Mouse (Mus musculus): ENCODE data around the gene Stxbp4.
A peak's percentile ranks its signal among the peaks of the same experiment; 100 is the strongest.

Stxbp4 gene

DNA sequence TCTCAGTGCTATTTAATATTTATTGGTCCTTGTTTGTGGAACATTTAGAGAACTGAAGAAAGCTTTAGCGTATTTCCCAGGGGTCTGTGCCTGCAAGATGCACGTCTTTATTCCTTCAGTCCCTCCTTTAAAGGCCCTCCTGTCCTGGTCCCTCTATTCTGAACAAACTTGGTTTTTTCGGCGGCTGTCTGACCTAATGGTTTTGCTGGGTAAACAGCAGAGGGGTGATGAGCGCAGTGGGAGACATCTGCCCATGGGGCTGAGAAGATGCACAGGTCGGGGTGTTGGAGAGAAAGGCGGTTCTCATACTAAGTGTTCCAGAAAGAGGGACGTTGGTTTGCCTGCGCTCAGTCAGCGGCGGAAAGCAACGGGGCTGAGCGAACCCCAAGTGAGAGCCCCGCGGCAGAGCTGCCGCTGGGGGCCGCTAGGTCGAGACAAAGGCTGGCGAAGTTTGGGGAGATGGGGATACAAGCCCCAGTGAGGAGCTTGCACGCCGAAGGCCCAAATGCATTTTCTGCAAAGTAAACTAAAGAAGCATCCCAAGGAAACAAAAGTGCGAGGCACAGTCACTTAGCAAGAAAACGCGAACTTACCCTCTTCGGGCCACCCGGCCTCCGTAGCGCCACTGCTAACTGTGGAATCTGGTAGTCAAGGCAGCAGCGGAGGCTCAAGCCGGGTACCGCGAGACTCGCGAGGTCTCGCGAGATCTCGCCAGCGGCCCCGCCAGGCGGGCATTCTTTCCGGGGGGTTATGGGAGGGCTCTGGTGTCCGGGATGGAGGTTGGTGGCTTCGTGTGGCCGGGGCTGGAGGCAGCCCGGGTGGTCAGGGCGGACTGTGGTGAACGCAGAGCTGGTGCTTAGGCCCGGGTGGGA, at the start of gene Stxbp4, which contains the start of gene Cox11:
TSS of gene Stxbp4 (minus strand) at position 645 of the 872 bp plus-strand sequence.
TSS of gene Cox11 (plus strand) at position 734 of the 872 bp plus-strand sequence.
- DNase-seq, result peak; percentile 92

DNA sequence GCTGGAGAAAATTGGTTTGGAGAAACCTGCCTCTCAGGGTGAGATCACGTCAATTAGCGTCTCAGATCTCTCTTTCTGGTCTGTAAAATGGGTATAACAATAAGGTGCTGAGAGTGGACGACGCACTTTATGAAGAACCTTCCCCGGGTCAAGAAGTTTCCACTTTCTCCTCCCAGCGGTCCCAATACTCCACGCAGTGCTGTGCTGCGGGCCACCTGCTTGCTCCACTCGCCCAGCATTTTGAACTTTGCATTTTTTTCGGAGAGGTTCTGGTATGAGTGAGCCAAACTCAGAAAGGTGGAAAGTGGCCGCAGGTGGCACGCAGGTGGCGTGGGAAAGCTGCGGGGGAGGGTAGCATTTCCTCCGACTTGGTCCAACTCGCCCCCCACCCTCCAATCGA, 49.2 kb upstream of the Stxbp4 start:
- no peak for DNase-seq

DNA sequence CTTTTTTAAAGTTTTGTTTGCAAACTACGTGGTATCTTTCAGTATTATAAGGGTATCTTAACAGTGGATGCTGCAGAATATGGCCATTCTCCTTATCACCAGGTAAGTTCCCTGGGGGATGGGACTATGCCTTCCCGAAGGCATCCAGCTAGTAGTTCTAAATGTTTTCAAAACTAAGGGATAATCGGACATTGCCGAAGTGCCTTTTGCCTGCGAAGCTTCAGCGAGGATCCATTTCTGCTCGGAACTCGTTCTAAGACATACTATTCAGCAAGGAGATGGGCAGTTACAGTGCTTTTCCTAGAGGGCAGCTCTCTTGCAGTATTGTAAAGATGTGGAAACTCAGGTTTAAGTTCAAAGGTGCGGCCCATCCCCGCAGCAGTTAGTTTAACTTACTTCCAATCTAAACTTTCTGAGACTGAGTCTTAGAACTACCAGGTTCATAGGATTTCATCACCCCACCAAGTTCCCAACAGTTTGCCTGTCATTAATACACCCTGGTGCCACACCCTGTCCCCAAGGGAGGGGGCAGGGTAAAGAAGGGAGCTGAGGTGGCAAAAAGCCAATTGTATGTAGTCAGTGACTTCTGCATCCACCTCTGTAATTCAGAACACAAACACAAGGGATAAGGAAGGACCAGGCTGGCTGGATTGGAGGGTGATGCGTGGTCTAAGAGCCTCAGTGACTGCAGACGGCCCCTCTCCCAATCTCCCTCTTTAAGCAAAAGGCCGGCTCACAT, 48.6 kb upstream of the Stxbp4 start:
- no peak for DNase-seq

DNA sequence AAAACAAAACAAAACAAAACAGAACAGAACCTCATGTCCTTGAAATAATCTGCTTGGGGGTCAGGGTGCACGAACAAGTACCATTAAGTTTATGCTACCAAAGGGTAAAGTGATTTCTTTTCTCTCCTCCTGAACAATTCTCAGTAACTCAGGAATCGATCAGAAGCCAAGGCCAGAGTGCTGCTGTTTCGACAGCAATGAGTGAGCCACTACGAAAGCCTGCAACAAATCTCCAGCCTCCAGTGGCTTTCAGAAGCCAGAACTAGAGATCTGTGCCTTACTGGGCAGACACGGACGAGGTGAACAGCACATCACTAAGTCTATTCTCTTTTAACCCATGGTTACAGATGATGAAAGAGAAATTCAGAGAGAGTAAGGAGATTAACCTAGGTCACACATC, 47.3 kb upstream of the Stxbp4 start:
- no peak for DNase-seq

DNA sequence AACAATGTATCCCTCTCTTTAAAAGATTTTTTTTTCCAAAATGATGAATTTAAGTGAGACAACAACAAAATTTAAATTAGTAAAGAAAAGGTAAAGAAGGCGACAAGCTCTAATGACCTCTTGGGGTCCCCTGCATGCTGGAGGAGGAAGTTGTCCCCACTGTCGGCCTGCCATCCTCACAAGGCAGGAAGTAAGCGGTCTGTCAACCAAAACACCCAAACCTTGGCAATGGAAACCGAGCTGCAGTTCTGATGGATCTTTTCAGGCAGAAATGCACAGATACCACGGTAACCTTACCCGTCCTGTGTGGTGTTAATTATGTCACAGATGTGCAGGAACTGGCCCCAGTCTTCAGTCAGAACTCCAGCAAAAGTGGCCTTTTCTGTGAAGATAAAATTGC, 46.9 kb upstream of the Stxbp4 start:
- DNase-seq, result no peak

DNA sequence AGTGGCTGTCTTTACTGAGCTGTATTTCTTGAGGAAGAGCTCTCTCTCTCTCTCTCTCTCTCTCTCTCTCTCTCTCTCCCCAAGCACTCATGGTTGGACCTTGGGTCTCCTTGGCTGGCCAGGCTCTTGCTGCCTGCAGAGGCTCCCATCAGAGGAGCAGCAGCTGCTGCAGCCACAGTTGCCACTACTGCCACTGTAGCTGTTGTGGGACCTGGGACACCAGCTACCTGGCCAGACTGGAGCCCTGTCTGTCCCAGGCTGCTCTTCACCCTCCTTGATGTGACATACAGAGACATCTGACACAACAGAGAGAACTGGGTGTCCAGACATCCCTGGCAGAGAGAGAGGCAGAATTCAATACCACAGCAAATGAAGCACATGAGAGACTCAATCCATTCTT, 43.3 kb upstream of the Stxbp4 start:
- DNase-seq, result no peak

DNA sequence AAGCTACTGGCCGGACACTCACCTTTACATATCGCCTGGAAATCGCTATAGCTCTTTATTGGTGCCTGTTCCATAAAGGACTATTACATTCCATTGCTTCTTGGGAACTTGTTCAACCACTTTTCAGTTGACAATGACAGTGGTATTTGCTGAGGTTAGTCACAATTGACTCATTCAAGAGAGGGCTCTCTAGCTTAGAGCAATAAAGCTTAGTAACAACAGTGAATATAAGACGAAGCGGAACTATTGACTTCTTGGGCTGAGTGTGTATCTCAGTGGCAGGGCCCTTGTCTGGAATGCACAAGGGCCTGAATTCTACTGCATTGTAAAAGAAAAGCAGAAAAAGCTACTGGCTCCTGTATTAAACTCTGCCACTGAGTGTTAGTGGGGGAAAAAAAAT, 40.7 kb upstream of the Stxbp4 start:
- DNase-seq, result no peak

DNA sequence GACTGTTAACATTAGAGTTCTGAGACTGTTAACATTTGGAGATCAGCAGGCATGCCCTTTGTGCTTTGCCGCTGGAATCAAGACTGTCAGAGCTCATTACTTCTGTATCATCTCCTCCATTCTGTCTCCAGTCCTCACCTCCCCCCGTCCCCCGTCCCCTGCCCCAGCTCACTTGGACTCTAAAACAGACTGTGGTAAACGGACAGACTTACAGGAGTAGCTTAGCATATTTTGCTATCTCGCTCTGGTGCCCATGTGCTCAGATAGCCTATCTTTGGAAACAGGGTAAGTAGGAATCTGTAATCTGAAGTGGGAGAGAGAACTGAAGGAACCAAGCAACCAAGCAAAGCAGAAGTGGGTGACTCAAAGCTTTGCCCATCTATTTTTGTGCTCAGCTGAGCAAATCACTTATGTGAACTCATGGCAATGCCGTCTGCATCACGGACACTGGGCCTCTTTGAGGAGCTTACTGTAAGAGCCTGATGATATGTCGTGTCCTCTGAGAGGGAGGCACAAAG, 39.9 kb upstream of the Stxbp4 start:
- DNase-seq, result no peak

DNA sequence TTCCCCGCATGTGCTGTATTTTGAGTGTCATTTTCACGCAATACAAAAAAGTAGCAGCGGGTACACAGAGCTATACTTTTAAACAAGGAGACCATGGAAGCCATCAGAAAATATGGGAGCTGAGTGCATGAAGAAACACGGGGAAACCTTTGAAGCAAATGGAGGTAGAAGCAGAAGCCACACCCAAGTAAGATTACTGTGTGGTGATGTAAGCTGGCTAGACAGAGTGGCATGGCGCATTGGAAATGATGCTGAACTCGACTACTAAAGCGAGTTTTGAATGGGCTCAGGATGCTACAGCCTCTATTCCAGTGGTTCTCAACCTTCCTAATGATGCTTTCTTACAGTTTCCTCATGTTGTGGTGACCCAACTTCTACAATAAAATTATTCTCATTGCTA, 39.1 kb upstream of the Stxbp4 start:
- DNase-seq, result no peak

DNA sequence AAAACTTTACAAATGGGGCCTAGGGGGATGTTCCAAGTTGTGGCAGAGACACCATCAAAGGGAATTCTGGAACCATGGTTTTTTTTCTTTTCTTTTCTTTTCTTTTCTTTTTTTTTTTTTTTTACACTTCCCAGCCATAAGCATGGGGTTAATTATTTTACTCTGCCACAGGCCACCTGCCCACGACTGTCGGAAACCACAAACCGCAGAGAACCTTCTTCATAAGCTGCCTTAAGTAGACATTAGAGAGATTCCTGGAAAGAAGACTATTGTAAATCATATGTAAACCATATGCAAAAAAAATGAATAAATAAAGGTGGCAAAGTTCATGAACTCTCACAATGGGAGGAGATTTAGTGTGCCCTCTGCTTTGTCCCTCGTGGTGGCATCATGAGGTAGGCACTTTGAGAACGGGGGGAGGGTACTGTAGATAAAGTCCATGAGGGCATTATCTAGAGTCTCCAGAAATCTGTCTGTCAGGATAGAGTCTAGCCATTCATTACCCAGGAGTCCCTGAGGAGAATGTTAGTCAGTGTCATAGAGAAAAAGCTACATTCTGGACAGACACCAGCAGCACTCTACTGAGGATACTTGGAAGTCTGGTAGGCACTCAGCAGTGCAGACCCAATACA, 37.7 kb upstream of the Stxbp4 start:
- no peak for DNase-seq

DNA sequence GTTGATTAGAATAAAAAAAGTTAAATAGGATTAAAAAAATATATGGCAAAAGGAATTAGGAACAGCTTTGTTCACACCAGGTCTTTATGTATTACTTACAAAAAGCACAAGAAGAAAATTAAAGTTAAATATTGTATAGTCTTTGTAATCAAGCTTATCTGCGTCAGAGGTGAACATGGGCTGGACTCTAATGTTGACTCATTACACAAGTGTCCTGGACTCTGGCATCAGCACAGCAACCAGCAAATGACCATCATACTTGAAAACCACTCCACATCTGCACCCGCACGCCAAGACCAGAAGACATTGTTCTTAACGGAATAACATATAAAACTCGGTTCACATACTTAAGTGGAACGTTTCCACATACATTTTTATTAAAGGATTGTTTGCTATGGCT, 29.4 kb upstream of the Stxbp4 start:
- DNase-seq, result no peak

DNA sequence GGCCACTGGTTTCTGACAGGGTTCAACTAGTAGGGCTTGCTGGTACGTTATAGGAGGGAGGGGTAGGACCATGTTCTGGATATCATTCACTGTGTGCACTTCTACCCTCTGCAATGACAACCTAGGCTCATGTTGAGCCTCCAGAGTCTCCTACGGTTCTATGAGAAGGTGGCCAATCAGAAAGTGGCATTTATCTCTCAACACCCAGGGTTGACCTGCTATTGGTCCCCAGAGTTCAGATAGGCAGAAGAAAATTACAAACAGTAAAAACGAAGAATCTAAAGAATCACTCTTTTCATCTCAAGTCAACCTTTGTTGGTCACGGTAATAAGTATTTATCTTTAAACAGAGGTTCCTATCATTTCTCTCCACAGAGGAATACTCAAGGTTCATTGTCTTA, 29.0 kb upstream of the Stxbp4 start:
- DNase-seq, result no peak

DNA sequence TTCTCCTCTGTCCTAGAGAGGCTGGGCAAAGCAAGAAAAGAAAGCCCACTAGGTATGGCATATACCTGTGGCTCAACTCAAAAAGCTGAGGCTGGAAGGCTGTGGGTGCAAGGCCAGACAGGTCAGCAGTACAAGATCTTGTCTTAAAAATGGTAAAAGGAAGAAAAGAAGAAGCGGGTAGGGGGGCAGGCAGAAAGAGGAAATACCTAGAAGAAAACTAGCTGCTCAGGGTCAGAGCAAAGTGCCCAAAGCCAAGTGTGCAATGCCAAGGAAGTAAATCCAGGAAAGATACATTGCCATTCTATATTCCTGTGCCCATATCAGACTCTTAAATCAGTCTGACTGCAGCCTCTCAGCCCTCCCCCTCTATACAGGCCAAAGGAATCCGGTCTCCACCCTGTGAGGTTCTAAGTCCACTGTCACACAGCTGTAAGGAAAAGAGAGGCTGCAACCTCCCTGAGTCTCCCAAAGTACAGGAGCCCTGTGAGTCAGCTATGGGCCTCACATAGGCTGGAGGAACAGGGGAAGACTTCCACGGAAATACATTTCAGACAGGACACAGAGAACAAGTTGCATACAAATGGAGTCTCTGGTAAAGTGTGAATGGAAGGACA, 28.4 kb upstream of the Stxbp4 start:
- no peak for DNase-seq

DNA sequence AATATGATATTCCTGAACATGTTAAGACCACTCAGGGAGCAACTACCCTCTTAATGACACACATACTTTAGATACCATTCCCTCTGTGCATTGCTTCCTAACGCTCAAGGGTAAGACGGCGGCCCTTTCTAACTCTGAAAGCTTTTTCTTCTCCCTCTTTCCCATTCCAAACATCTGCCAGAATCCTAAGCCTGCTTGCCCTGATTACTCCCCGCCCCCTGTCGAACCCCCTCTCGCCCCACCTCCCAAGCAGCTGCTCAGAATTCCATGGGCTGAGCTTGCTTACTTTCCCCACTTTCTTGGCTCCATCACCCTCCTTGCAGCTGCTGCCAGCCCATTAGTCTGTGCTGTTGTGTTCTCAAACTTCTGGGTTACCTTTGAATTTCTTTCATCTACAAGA, 27.3 kb upstream of the Stxbp4 start:
- peak; percentile 28 for DNase-seq

DNA sequence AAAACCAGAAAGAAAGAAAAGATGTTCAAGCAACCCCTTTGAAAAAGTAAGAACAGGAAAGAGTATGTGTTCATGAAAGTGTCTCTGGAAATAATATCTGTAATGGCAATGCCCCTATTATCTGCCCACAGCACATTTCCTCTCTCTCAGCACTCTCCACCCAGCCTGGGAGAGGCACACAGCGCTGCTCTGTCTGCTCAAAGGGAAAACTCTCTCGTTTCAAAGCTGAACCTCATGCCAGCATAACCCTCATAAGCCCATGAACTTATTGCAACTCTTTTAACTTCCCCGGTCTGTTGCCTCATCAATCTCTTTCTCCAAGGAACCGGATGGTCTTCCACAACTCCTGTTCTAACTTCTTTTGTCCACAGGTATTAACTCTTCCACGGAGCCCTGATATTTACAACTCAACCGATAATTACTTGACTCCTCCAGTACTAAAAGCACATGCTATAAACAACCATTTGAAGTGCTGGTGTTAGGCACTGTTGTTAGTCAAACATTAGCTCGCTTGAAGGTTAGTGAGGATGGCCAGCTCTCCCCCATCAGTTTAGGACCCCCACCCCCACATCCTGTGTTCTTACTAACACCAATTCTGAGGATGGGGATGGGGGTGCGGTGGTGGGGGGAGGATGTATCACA, 26.6 kb upstream of the Stxbp4 start:
- no peak for DNase-seq

DNA sequence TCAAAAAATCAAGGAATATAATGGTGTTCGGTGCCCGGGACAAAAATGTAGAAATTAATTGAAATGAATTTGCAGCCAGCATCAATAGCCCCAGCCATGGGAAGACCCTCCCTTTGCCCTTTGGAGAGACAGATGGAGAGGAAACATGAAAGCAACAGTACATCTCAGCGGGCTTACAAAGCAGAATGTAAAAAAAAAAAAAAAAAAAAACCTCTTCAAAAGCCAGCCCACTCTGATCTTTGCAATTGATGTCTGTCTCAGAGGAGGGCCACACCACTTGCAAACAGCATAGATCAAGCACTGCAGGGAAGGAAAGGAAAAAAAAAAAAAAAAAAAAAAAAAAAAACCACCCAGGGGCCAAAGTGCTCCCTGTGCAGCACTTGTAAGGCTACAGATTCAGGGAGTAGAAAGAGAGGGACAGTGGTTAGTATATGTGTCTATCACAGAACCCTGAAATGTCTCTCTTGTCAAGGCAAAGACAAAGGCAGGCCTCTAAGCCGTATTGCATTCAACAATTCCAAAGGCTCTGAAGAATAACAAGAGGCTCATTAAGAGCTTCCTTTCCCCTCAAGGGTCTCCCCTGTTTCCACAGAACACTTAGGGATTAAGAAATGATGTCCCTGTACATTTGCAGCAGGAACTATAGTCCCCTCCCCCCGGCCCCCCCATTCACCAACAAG, 25.9 kb upstream of the Stxbp4 start:
- DNase-seq, result no peak

DNA sequence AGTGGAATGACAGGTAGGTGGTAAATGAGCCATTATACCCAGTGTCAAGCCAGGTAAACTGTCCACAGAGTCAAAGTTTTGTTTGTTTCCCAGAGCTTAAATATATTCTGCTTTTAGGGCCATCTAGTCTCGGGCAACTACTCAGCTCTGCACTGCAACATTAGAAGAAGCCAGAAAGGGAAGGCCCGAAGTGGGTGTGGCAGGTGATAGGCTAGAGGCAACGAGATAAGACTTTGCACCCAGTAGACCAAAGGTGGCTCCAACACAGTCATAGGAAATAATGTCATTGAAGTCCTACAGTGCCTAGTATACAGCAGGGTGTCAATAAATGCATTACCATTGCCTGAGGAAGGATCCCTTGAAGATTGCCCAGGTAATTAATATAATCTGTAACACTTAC, 25.2 kb upstream of the Stxbp4 start:
- DNase-seq, result no peak

DNA sequence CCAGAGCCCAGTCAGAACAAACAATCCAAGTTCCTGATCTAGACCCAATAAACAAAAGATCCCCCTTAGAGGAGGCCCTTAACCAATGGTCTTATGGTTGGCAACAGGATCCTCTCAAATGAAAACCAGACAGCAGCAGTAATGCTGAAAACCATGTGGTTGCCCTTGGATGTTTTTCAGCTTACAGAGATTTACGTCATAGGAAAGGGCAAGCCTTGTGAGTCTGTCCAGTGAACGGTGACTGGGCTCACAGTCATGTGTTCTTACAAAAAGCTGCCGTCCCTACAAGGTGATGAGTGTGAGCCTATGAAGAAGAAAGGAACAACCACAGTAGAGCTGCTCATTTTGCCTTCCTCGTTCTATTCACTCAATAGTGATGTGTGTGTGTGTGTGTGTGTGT, 22.8 kb upstream of the Stxbp4 start:
- DNase-seq, result no peak

DNA sequence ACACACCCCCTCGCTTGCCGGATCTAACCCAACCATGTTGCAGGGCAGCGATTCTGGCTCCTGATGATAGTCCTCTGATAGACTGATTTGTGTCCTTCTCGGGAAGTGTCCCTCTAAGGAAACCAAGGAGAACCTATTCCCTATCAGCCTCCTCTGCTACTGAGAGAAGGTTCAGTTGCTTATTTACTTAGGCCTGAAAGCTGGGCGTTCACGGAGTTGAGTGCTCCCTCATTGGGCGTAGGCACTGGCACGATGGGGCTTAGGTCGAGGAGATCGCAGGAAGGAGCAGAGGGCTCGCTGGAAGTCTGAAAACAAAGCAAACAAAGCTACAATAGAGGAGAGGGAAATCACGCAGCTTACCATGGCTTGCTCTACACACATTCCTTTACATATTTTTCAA, 19.6 kb upstream of the Stxbp4 start:
- DNase-seq, result no peak

DNA sequence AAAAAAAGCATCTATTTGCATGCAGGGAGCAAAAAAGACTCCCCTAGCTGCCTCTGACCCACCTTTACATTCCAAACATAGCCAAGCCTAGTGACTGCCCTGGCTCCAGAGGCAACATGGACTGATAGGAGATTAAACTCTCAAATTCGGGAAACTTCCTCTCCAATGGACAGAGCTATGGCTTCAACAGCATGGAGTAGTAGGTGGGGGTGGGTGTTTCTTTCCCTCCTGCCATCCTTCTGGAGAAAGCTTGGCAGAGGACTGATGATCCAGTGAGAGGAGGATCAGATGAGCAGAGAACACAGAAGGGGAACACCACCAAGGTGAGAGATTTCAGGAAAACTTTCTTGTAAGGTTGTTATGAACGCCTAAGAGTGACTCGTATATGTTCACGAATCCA, 14.7 kb upstream of the Stxbp4 start:
- DNase-seq, result no peak

DNA sequence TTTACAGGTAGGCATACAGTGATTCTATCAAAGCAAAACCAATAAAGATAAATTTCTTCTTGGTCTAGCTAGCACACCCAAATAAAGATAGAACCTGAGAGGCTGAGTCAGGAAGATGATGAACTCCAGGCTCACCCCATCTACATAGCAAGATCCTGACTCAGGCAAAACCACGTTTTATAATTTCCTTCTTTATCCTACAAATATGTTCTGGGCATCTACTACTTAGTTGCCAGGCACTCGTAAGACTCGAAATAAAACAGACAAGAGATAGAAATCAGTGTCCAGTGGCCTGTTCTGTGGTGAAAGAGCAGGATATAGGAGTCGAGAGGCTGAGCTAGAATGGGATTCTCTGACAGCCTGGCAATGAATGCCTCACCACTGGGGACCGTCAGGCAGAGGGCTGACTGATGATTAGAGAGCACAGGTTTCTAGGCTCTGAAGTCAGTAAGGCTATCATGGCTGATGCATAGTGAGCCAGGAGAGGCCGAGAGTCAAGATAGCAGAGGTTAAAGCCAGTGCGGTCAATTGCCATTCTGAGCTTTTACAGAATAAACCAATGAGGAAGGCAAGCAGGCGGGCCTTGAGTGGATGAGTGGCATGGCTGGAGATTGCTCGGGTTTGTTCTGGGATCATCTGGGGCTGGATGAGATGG, 12.5 kb upstream of the Stxbp4 start:
- no peak for DNase-seq

Data from right cerebral cortex, postnatal 4 days (tissue).